ENCODE assay signal across 8 mouse cellular contexts in the genomic region with DNA sequence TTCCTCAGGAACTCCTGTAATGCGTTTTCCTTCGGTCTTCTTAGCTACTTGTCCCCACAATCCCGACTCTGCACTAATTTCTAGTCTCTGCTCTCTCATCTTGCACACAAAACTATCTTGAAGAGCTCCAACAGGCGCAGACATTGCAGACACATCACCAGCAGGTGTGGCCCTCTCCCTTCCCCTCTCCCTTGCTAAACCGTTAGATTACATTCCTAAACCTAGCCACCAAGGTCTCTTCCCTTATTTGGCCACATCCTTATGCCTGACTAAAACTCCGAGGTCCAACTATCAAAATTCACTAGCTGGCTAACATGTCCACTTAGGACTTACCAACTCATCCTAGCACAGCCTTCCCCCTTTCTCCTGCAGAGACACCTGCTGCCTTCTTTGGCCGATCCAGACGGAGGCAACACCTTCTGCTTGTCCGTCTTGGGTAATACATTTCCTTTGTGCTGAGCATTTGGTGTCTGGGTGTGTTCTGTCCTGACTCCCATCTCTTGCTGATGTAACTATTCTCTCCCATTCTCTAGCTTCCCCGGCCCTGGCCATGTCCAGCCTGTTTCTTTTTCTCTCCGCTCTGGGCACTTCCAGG. TPM values are rescaled to one million over a fixed set of nuclear protein-coding genes. Genes with fewer than 3 reads are reported as not detected.
DNase-seq lines count a peak whose midpoint lies in the region; ATAC-seq and TF ChIP-seq lines count a peak whose summit lies in the region.

No protein-coding gene starts in this region.

- 0 out of 2 replicates have a peak, but pooled peaks have one; percentile 18 for TF ChIP-seq CTCF in liver, postnatal 0 days (IDR thresholded peaks at IDR 0.05; ENCODE audit: low read depth)

- no peaks in the 10 kb centered on the region for H3K9me3 ChIP-seq in heart, embryonic 10.5 days
- no peaks in the 10 kb centered on the region for H3K9me3 ChIP-seq in forebrain, embryonic 14.5 days (replicated peaks; ENCODE audit: control insufficient read depth, low read length)
- H3K9me3 ChIP-seq in liver, postnatal 0 days (ENCODE audit: low read length), result no peaks in the 10 kb centered on the region

- intact Hi-C loops in heart, postnatal 25 days (cut with DNase I), result loop anchor here (5.0 kb wide), 3 partner anchors 49 to 319 kb away; no protein-coding TSS in a partner anchor
- intact Hi-C loops in left cerebral cortex, postnatal 25 days (cut with DNase I), result loop anchor here (2.0 kb wide), 2 partner anchors 51 to 317 kb away; no protein-coding TSS in a partner anchor

- H3K36me3 ChIP-seq in heart, embryonic 10.5 days, result peaks cover 14% of the 10 kb centered on the region
- no peaks in the 10 kb centered on the region for H3K36me3 ChIP-seq in forebrain, embryonic 14.5 days (ENCODE audit: control insufficient read depth, insufficient read depth, low read length)
- H3K36me3 ChIP-seq in liver, postnatal 0 days (replicated peaks; ENCODE audit: insufficient read depth, low read length), result peaks cover 3% of the 10 kb centered on the region; the same call in 1 of the 2 replicates

- no peak for TF ChIP-seq EP300 in liver, postnatal 0 days (IDR thresholded peaks at IDR 0.05; ENCODE audit: low read depth)

- peak overlapping the region; percentile 87 for H3K27ac ChIP-seq in heart, embryonic 10.5 days
- no peak overlapping the region for H3K27ac ChIP-seq in forebrain, embryonic 14.5 days (ENCODE audit: low read depth, low read length)
- H3K27ac ChIP-seq in liver, postnatal 0 days (ENCODE audit: low read depth), result peak overlapping the region; percentile 85

- DNase-seq in heart, embryonic 10.5 days (ENCODE audit: low spot score), result no peak
- DNase-seq in heart, postnatal 25 days (ENCODE audit: low spot score), result no peak
- DNase-seq in ES-CJ7 (ENCODE audit: low read depth, low spot score), result peak; percentile 64
- DNase-seq in forebrain, embryonic 14.5 days (ENCODE audit: low spot score), result no peak
- no peak for DNase-seq in liver, postnatal 0 days
- no peak for DNase-seq in kidney, adult 18-20 months
- DNase-seq in left cerebral cortex, postnatal 25 days (ENCODE audit: low spot score in 2 of 2), result no peak
- DNase-seq in lung, adult 18-20 months, result no peak

- H3K4me1 ChIP-seq in heart, embryonic 10.5 days, result peaks cover 19% of the 10 kb centered on the region
- peaks cover 10% of the 10 kb centered on the region for H3K4me1 ChIP-seq in forebrain, embryonic 14.5 days (ENCODE audit: control insufficient read depth, insufficient read depth, low read length)
- H3K4me1 ChIP-seq in liver, postnatal 0 days (ENCODE audit: insufficient read depth), result peaks cover 22% of the 10 kb centered on the region

- whole genome bisulfite sequencing in heart, embryonic 10.5 days, result 55% methylated on average over 11 of the region's 11 CpGs
- 83% methylated on average over 11 of the region's 11 CpGs for WGBS in forebrain, embryonic 14.5 days
- 52% methylated on average over 11 of the region's 11 CpGs for WGBS in liver, postnatal 0 days (ENCODE audit: insufficient replicate concordance)

- H3K4me3 ChIP-seq in heart, embryonic 10.5 days, result peak overlapping the region; percentile 73
- H3K4me3 ChIP-seq in forebrain, embryonic 14.5 days (ENCODE audit: low read depth, low read length), result no peak overlapping the region; the same call in 1 of the 2 replicates
- H3K4me3 ChIP-seq in liver, postnatal 0 days (ENCODE audit: low read depth, low read length), result peak overlapping the region; percentile 89

- H3K27me3 ChIP-seq in heart, embryonic 10.5 days (ENCODE audit: insufficient read depth, poor library complexity, severe bottlenecking), result no peaks in the 10 kb centered on the region
- H3K27me3 ChIP-seq in forebrain, embryonic 14.5 days (replicated peaks; ENCODE audit: control insufficient read depth, insufficient read depth, low read length), result no peaks in the 10 kb centered on the region
- H3K27me3 ChIP-seq in liver, postnatal 0 days (ENCODE audit: insufficient read depth, low read length), result no peaks in the 10 kb centered on the region

- peak overlapping the region; percentile 60 for H3K4me2 ChIP-seq in forebrain, embryonic 14.5 days (ENCODE audit: low read length)
- peak overlapping the region; percentile 75 for H3K4me2 ChIP-seq in liver, postnatal 0 days (ENCODE audit: low read depth, low read length)

- no peak for ATAC-seq in forebrain, embryonic 14.5 days
- no peak for ATAC-seq in liver, postnatal 0 days

- H3K9ac ChIP-seq in forebrain, embryonic 14.5 days (ENCODE audit: low read length), result no peak overlapping the region; the same call in 1 of the 2 replicates
- peak overlapping the region; percentile 53 for H3K9ac ChIP-seq in liver, postnatal 0 days (replicated peaks)

RNA-seq across cellular contexts. Expression of a gene that starts 1.0 kb away (rescaled TPM):
- polyA plus RNA-seq in heart, embryonic 10.5 days (2016; fragmentation: Nextera tagmentation; extraction: Ambion mirVana), result 75.0 and 84.0 TPM in 2 replicates
- total RNA-seq in heart, postnatal 25 days (2021), result 1 to 10 TPM; 7.3 to 8.6 TPM
- 61.1 and 68.7 TPM in 2 replicates for polyA plus RNA-seq in forebrain, embryonic 14.5 days (2014; fragmentation: Nextera tagmentation; extraction: Ambion mirVana)
- polyA plus RNA-seq in liver, postnatal 0 days (2015; fragmentation: Nextera tagmentation; extraction: Ambion mirVana), result 12.9 and 15.0 TPM in 2 replicates
- total RNA-seq in left cerebral cortex, postnatal 25 days (2021), result 10 to 100 TPM; 13.7 to 15.5 TPM

RNA-seq across cellular contexts. Expression of a gene that starts 47.4 kb away (rescaled TPM):
- 10.5 and 14.9 TPM in 2 replicates for polyA plus RNA-seq in heart, embryonic 10.5 days (2016; fragmentation: Nextera tagmentation; extraction: Ambion mirVana)
- 1 to 10 TPM; 7.4 to 7.5 TPM for total RNA-seq in heart, postnatal 25 days (2021)
- 17.7 and 20.1 TPM in 2 replicates for polyA plus RNA-seq in forebrain, embryonic 14.5 days (2014; fragmentation: Nextera tagmentation; extraction: Ambion mirVana)
- 2.8 and 3.7 TPM in 2 replicates for polyA plus RNA-seq in liver, postnatal 0 days (2015; fragmentation: Nextera tagmentation; extraction: Ambion mirVana)
- total RNA-seq in left cerebral cortex, postnatal 25 days (2021), result 10 to 100 TPM; 31.0 to 31.3 TPM

RNA-seq across cellular contexts. Expression of a gene that starts 52.3 kb away (rescaled TPM):
- 132 and 170 TPM in 2 replicates for polyA plus RNA-seq in heart, embryonic 10.5 days (2016; fragmentation: Nextera tagmentation; extraction: Ambion mirVana)
- total RNA-seq in heart, postnatal 25 days (2021), result 10 to 100 TPM; 48.1 to 56.8 TPM
- 138 and 160 TPM in 2 replicates for polyA plus RNA-seq in forebrain, embryonic 14.5 days (2014; fragmentation: Nextera tagmentation; extraction: Ambion mirVana)
- 103 and 105 TPM in 2 replicates for polyA plus RNA-seq in liver, postnatal 0 days (2015; fragmentation: Nextera tagmentation; extraction: Ambion mirVana)
- 10 to 100 TPM; 64.0 to 69.5 TPM for total RNA-seq in left cerebral cortex, postnatal 25 days (2021)
